Mouse (Mus musculus): ENCODE results near the gene Rfc4. TPM values are rescaled to one million over a fixed set of nuclear protein-coding genes. Genes with fewer than 3 reads are reported as not detected.
"Not testable (repeated sequence)": the region's sequence is repeated elsewhere in the genome, so short reads cannot be mapped to it uniquely, and the experiment has no call there.

Gene Rfc4
- total RNA-seq, 2 experiments from 2014 or later, result 7.6 to 7.9 TPM

DNA sequence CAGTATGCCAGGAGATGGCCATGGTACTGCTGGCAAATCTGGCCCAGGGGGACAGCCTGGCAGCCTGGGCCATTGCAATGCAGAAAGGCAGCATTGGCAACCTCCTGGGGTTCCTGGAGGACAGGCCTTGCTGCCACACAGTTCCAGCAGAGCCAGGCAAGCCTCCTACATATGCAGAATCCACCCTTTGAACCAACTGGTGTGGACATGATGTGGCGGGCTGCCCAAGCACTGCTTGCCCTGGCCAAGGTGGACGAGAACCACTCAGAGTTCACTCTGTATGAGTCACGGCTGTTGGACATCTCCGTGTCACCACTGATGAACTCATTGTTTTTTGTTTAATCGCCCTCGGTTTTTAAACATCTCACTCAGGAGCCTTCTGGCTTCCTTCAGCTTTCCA lies 33.4 kb downstream of the Rfc4 start:
- intact Hi-C loops (cut with DNase I), result no loop called here
- H3K27ac ChIP-seq, result no peak overlapping the region
- TF ChIP-seq CTCF (IDR thresholded peaks at IDR 0.05), result no peak
- DNase-seq, result no peak
- no peak overlapping the region for H3K4me3 ChIP-seq

DNA sequence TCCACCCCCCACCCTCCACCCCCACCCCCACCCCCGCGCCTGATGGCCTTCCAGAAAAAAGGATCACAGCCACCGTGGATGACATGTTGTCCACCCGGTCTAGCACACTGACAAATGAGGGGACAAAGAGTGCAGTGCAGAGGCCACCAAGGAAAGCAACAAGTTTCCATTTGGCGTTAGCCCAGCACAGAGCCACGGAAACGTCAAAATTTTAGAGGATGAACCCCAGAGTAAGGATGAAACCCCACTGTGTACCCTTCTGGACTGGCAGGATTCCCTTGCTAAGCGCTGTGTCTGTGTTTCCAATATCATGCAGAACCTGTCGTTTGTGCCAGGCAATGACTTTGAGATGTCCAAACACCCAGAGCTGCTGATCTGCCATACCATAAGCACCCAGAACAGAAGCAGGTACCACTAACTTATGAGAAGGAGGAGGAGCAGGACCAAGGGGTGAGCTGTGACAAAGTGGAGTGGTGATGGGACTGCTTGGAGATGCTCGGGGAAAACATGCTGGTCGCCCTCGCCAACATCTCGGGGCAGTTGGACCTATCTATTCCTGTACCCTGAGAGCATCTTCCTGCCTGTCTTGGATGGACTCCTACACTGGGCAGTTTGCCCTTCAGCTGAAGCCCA lies 34.1 kb downstream of the Rfc4 start:
- TF ChIP-seq CTCF (IDR thresholded peaks at IDR 0.05), result no peak
- no peak for DNase-seq
- Histone ChIP-seq H3K4me3 (no peak overlapping the region), H3K27ac (no peak overlapping the region)
- intact Hi-C loops (cut with DNase I), result no loop called here

DNA sequence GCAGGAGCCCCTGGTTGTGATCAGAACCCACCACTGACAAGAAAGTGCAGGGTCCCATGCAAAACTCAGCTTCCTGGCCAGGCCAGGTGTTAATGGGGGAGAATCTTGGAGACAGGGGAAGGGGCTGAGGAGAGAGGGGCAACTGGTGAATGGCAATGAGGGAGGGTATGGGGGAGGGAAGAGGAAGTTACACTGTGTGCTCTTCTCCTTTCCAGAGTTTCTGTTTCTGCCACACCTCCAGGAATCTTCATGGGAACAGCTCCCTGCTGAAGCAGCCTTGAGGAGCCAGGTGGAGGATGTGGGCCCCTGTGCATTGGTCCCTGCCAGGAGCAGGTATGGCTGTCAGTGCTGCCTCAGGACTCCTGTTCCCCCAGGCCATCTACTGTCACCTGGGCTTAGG lies 36.2 kb downstream of the Rfc4 start:
- intact Hi-C loops (cut with DNase I); DNase-seq; H3K4me3 ChIP-seq; H3K27ac ChIP-seq: not testable (repeated sequence)

DNA sequence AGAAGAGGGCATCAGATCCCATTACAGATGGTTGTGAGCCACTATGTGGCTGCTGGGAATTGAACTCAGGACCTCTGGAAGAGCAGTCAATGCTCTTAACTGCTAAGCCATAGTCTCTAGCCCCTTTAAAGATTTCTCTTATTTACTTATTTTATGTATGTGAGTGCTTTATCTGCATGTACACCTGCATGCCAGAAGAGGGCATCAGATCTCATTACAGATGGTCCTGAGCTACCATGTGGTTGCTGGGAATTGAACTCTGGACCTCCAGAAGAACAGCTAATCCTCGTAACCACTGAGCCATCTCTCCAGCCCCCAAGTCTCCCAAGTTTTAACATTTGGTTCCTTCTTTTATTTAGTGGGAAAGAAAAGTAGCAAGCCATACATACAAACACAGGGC lies 39.0 kb downstream of the Rfc4 start:
- not testable (repeated sequence) for H3K4me3 ChIP-seq, DNase-seq, H3K27ac ChIP-seq
- TF ChIP-seq CTCF (IDR thresholded peaks at IDR 0.05), result peak; percentile 39
- intact Hi-C loops (cut with DNase I), result loop anchor here (10.0 kb wide), 1 partner anchor 316 kb away; no protein-coding TSS in a partner anchor

DNA sequence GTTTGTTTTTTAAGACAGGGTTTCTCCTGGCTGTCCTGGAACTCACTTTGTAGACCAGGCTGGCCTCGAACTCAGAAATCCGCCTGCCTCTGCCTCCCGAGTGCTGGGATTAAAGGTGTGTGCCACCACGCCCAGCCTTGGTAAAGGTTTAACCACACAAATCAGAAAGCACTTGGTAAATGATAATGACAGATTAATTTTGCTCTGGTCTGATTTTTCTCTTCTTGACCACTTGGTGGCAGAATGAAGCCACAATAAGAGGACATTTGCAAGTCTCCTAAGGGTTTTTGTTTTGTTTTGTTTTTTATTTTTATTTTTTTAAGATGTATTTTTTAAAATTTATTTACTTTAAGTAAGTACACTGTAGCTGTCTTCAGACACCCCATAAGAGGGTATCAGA lies 39.8 kb downstream of the Rfc4 start:
- intact Hi-C loops (cut with DNase I), result loop anchor here (1.0 to 10.0 kb wide), 2 partner anchors 48 to 317 kb away; no protein-coding TSS in a partner anchor
- TF ChIP-seq CTCF (IDR thresholded peaks at IDR 0.05), result peak; percentile 73
- H3K4me3 ChIP-seq, DNase-seq, H3K27ac ChIP-seq: not testable (repeated sequence)

DNA sequence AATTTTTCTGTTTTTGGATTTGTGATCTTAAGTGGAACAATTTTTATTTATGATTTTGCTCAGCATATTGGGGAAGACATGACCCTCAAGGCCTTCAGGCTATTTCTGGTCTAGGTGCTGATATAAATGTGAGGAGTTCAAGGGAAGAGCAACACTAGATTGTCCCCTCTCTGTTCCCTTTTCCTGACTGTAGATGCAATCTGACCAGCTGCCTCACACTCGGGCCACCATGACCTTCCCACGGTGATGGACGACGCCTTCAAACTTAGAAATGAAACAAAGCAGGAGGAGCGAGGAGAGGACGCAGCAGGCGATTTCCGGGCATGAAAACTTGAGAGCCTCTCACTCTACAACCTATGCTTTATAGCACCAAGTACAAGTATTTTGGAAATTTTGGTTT lies 40.4 kb downstream of the Rfc4 start:
- H3K27ac ChIP-seq, H3K4me3 ChIP-seq, DNase-seq: not testable (repeated sequence)
- intact Hi-C loops (cut with DNase I), result loop anchor here (1.0 to 10.0 kb wide), 2 partner anchors 48 to 318 kb away; no protein-coding TSS in a partner anchor

DNA sequence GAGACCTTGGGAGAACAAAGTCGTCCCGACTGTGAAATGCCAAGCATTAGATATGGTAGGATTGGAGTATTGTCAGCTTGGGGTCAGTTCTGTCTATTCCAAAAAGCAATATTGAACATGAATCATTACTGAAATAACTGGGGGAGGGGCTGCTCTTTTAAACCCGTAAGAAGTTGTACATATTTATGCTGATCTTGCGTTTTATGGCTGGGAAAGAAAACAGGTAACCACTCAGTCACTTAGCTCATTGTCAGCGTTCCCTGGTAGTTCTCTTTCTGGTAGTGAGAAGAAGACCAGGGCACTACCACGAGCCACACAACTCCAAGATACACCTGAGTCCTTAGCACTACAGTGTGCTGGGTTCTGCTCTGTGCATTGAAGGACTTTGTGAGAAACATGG lies 50.0 kb downstream of the Rfc4 start:
- DNase-seq; intact Hi-C loops (cut with DNase I); H3K27ac ChIP-seq; H3K4me3 ChIP-seq: not testable (repeated sequence)

Small RNA genes within 50 kb of the gene (microRNA-seq; reads per million reads assigned to microRNA genes)
- gene Gm49346, result 3.6 reads per million

Other genes with a start within 250 kb of the Rfc4 start
- not detected for gene Ahsg, start 236.5 kb downstream of the Rfc4 start, total RNA-seq (2021)
- gene Fetub, start 209.4 kb downstream of the Rfc4 start, total RNA-seq (2021), result not detected
- gene Hrg, start 176.7 kb downstream of the Rfc4 start, total RNA-seq (2021), result not detected
- under 1 TPM in 1 of 2 experiments, not detected in 1; 0.14 TPM for gene Kng2, start 98.3 kb downstream of the Rfc4 start, total RNA-seq (2021)
- gene Kng1, start 69.9 kb downstream of the Rfc4 start, total RNA-seq (2021), result not detected
- 100 to 1,000 TPM; 458 to 462 TPM for gene Eif4a2, start 20.3 kb downstream of the Rfc4 start, total RNA-seq (2021)
- gene Adipoq, start 18.8 kb upstream of the Rfc4 start, total RNA-seq (2021), result 1 to 10 TPM in 1 of 2 experiments, under 1 TPM in 1; 0.87 to 8.6 TPM
- 1 to 10 TPM; 2.6 to 3.5 TPM for gene St6gal1, start 97.0 kb upstream of the Rfc4 start, total RNA-seq (2021)